Mouse (Mus musculus): ENCODE measurements around the gene Ppp6r2.

Gene Ppp6r2

GRCm38 (mm10) chr15:89255330-89255729 lies 44.0 kb downstream of the Ppp6r2 start:
- DNase-seq (ENCODE audit: low spot score), result no peak

- DNase-seq (ENCODE audit: low spot score), result no peak
These were observed 47.6 kb downstream of the Ppp6r2 start for GRCm38 (mm10) chr15:89258997-89259396.

GRCm38 (mm10) chr15:89264485-89264884 lies 53.1 kb downstream of the Ppp6r2 start:
- no peak for DNase-seq (ENCODE audit: low spot score)

- peak; percentile 43 for DNase-seq (ENCODE audit: low spot score)
These were observed 64.1 kb downstream of the Ppp6r2 start for GRCm38 (mm10) chr15:89275497-89275896.

- DNase-seq (ENCODE audit: low spot score), result no peak
These were observed 66.0 kb downstream of the Ppp6r2 start for GRCm38 (mm10) chr15:89277366-89277765.

- no peak for DNase-seq (ENCODE audit: low spot score)
These were observed 71.2 kb downstream of the Ppp6r2 start for GRCm38 (mm10) chr15:89282546-89282945.

DNA sequence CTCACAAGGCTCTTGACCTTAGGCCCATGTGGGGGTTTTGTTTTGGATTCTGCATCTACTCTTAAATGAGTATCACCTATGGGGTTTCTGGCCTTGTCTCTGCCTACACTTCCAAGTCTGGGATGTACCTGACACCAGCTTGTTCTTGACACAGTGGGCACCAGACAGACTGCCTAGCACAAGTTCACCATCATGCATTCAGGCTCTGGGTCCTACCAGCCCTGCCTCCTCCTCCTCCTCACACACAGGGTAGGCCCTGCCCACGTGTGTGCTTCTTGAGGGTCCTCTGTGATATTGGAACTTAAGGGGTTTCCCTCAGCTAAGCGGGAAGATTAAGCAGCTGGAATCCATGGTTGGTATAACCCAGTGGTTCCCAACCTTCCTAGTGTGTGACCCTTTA lies 72.7 kb downstream of the Ppp6r2 start:
- DNase-seq (ENCODE audit: low spot score), result no peak

GRCm38 (mm10) chr15:89285004-89285403 lies 73.7 kb downstream of the Ppp6r2 start:
- no peak for DNase-seq (ENCODE audit: low spot score)

GRCm38 (mm10) chr15:89285478-89285877 lies 74.1 kb downstream of the Ppp6r2 start:
- DNase-seq (ENCODE audit: low spot score), result no peak

DNA sequence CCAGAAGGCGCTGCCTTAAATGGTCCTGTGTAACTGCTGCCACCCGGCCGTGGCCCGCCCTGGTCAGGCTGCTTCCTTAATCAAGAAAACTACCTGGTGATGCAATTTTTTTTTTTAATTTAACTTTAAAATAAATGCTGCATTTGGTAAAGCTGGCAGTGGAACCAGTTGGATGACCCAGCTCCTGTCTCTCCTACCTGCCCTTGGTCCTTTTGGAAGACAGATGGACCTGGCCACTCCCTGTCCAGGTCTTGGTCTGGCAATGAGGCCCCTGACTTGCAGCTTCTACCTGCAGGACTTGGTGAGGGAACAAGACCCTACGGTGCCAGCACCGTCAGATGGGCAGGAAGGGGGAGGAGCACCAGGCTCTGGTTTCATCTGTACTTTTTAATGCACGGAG lies 74.8 kb downstream of the Ppp6r2 start:
- DNase-seq (ENCODE audit: low spot score), result no peak

DNA sequence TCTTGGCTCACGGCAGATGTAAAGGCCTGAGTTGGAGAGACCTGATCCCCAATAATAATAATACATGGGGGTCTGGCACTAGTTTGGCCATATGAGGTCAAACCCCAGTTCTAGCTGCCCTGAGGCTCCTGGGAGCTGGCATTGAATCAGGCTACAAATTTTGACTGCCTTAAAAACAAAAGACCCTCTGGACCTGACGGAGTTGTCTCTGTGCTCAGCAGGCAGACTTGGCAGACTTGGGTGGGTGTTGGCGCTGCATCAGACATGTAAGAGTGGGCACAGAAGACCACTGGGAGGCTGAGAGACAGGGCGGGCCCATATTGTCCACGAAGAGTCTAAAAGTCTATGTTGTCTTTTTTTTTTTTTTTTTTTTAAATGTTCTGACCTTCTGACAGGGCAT lies 75.2 kb downstream of the Ppp6r2 start:
- no peak for DNase-seq (ENCODE audit: low spot score)

- DNase-seq (ENCODE audit: low spot score), result no peak
These were observed 76.9 kb downstream of the Ppp6r2 start for GRCm38 (mm10) chr15:89288227-89288767.

DNA sequence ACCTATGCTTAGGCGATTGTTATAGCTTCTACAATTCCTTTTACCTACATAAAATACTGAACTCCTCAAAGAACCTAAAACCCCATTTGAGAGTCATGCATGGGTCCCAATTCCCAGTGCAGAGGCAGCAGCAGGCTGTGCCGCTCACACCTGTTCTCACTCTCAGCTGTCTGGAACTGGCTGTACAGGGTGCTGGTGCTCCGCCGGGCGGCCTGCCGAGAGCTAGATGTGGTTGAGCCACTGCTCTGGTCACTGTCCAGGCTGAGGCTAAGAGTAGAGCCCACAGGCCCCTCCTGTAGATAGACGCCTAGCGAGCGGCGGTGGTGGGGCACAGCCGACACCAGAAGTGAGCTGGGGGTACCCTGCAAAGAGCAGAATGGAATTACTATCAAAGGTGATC lies 78.1 kb downstream of the Ppp6r2 start:
- no peak for DNase-seq (ENCODE audit: low spot score)

DNA sequence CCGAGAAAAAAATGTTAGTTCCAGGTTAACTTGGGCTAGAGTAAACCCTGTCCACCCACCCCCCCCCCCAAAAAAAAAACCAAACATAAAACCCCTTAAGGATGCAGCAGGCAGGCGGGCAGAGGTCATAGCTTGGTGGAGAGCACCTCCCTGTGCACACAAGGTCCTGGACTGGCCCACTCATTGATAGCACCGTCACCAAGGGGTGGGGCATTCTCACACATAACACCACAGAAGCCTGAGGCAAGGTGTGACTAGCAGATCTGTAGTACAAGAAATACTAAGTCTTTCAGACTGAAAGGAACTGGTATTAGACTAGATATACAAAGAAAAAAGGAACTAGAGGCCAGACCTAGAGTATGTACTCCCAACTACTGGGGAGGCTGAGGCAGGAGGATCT lies 80.2 kb downstream of the Ppp6r2 start:
- DNase-seq (ENCODE audit: low spot score), result no peak

- no peak for DNase-seq (ENCODE audit: low spot score)
These were observed 81.4 kb downstream of the Ppp6r2 start for GRCm38 (mm10) chr15:89292795-89293194.

- DNase-seq (ENCODE audit: low spot score), result no peak
These were observed 82.4 kb downstream of the Ppp6r2 start for GRCm38 (mm10) chr15:89293778-89294177.

DNA sequence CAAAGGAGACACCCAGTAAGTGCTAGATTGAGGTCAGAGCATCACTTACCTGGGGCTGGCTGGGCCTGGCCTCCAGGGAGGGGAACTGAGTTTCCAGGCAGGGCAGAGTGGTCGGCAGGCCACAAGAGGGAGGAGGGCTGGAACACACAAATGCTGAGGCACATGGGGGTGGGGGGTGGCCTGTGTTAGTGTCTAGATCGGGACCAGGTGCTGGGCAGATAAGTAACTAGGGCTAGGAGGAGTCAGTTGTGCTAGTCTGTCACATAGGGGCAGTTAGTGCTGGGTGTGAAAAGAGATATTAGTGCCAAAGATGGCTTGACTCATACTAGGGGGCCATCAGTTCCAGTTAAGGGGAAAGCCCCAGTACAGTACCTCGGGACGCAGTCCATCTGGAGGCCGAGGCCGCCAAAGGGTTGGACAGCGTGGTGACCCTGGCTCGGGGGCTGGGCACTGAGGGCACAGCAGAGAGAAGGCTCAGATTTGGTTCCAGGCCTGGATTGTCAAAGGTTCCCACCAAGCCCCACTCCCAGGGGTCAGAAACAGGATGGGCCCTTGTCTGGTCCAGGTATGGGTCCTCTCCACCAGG lies 84.3 kb downstream of the Ppp6r2 start:
- DNase-seq (ENCODE audit: low spot score), result no peak

DNA sequence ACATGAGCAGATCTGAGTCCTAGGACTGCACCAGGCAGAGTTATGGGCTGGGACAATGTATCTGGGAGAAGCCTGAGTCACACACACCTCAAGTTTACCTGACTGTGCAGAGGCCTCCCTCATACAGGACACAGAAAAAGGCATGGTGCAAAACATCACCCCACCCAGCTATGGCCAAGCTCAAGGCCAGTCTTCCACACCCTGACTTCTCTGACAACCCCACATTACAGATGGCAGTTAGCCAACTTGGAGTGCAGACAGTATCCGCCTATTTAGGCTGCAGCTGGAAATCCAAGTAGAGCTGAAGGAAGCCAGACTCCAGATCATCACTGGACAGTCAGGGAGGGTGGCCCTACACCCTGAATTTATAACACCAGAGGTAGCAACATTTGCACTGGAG lies 85.1 kb downstream of the Ppp6r2 start:
- no peak for DNase-seq (ENCODE audit: low spot score)

DNA sequence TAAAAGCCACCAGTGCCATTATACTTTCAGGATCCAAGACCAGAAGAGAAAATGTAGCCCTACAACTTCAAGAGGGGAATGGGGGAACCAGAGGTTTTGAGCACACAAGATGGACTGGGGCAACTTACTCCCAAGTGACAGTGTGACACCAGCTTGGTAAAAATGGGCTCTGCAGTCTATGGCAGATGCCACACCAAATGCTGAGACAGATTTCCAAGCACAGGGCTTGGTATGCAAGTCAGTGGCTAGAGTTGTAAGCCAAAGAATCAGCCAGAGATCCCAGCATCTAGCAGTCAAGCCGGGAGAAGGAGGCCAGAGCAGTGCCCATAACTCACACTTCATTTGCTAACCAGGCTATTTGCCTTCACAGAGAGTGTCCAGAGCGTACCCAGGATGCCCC lies 86.3 kb downstream of the Ppp6r2 start:
- no peak for DNase-seq (ENCODE audit: low spot score)

- DNase-seq (ENCODE audit: low spot score), result no peak
These were observed 88.8 kb downstream of the Ppp6r2 start for GRCm38 (mm10) chr15:89300180-89300579.

DNA sequence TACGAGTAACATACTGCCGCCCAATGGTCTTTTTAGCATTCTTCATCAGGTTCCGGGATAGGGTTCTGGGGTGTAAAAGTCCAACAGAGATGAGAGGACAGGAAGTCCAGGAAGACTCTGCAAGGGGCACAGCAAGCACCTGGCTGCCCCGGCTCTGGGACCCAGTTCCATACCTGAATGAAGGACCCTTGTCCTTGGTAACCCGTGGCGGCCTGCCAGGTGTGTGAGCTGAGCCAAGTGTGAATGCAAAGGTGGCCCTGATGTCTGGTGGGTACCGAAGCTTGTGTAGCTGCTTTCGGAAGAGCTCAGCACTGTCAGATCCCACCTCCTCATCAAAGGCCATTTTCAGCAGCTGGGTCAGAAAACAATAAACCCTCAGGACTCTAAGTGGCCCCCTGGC lies 89.2 kb downstream of the Ppp6r2 start:
- DNase-seq (ENCODE audit: low spot score), result no peak

DNA sequence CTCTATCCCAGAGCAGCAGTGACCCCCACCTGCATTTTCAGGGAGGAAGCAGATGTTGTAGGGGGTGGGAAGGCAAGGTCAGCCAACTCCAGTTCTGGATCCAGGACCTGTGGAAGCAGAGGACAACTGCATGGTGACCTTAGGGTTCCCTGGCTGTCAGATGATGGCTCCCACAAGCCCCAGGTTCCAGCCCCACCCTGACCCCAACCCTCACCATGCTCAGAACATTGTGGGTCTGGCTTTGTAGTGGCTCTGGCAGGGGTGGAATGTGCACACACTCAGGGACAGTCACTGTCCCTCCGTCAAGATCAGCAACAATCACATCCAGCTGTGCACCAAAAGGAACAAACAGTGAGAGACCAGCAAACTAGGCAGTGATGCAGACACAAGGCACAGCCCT lies 94.6 kb downstream of the Ppp6r2 start:
- no peak for DNase-seq (ENCODE audit: low spot score)

GRCm38 (mm10) chr15:89307461-89307860 lies 96.1 kb downstream of the Ppp6r2 start:
- no peak for DNase-seq (ENCODE audit: low spot score)

DNA sequence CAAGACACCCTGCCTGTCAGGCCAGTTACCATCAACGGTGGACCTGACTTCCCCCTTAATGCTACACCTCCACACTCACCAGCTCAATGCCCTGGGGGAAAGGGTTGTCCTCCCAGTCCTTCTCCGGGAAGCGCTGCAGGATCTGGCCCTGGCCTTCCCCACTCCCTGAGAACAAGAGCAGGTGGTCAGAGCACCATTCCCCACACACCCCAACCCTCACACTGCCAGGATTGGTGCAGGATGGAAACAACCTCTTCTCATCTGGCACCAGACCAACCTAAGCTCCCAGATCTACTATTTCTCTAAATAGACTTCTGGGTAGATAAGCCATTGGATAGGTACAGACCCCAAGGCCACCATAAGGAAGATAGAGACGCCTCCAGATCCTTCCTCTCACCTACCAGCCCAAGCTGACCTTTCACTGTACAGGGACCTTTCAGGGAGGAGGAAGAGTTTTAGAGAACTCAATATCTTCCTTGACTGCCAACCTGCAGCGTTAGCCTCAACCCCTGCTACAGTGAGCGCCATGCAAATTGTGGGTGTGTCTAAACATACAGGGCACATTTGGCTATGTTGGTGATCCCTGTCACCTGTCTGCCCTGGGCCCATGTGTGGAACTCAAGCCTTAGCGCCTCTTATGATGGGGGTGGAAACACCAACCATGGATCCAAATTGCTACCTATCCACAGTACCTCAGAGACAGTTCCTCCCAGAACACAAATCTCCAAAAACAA lies 97.2 kb downstream of the Ppp6r2 start:
- DNase-seq (ENCODE audit: low spot score), result no peak
